Mouse (Mus musculus) ovary, postnatal 36 days (tissue): ENCODE data around the gene Ndufs3.
"Not testable (repeated sequence)": the region's sequence is repeated elsewhere in the genome, so short reads cannot be mapped to it uniquely, and the experiment has no call there.

Experiments used
- DNase-seq: peaks from one replicate; pipeline ENCODE4 v3.0.0; 2022; ENCODE audit warnings: low spot score, mixed read lengths

The Ndufs3 gene

DNA sequence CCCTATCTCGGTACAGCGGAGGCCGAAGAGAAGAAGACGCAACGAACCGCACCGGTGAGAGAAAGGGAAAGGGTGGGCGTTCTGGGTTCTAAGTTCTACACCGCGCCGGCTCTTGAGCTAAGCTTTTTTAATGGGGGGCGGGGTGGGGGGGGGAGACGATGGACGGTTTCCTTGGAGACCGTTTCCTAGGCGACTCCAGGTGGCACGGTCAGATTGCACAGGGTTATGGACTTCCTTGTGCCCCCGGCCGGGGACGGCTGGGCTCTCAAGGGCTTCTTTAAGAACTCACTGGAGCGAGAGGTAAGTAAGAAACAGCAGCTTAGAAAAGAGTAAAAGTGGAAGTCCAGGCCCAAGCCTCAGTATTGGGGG, 213 bp upstream of the Ndufs3 start:
- no peak for DNase-seq

DNA sequence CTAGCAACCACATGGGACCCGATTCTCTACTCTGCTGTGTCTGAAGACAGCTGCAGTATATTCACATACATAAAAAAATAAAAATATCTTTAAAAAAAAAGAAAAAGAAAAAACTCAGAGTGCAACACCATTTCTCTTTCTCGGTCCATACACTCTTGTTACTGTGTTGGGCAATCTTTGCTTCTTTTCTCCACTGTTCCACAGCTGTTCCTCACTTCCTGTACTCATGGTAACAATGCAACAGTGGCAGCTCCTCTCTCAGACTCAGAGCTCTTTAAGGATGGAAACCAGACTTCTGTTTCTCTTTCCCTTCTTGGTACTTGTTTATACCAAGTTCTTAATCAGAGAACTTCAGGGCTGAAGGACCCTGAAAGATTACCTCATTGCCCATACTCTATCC, 1.2 kb downstream of the Ndufs3 start:
- no peak for DNase-seq

DNA sequence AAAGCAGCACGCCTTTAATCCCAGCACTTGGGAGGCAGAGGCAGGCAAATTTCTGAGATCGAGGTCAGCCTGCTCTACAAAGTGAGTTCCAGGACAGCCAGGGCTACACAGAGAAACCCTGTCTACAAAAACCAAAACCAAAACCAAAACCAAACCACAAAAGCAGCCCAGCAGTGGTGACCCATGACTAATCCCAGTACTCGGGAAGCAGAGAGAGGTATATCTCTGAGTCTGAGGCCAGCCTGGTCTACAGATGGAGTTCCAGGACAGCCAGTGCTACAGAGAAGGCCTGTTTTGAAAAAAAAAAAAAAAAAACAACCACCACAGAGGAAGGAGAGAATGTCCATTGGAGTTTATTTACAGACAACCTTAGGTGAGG, 10.3 kb downstream of the Ndufs3 start:
- DNase-seq = not testable (repeated sequence)

DNA sequence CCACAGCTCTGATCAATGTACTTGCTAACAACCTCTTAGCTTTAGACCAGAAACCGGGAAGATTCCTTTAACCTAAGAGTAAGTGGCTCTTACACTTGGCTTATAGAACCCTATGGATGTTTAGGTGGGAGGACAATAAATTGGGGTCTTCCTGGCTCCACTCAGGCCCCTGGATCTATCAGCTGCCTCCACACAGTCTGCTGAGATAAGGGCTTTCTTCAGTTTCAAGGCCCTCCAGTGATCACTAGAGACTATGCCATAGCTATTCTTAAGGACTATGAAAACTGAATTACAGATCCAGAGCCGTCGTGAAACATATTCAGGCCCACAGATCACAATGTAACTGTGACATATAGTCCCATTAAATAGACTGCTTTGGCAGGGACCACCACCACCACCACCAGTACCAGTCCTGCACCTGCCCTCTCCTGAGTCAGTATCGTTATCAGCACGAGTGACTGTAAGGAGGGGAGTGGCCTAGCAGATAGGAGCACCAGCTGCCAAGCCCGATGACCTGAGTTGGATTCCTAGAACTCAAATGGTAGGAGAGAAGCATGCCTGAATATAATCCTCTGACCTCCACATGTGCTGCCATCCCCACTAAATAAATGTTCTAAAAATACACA, 10.8 kb downstream of the Ndufs3 start:
- no peak for DNase-seq

DNA sequence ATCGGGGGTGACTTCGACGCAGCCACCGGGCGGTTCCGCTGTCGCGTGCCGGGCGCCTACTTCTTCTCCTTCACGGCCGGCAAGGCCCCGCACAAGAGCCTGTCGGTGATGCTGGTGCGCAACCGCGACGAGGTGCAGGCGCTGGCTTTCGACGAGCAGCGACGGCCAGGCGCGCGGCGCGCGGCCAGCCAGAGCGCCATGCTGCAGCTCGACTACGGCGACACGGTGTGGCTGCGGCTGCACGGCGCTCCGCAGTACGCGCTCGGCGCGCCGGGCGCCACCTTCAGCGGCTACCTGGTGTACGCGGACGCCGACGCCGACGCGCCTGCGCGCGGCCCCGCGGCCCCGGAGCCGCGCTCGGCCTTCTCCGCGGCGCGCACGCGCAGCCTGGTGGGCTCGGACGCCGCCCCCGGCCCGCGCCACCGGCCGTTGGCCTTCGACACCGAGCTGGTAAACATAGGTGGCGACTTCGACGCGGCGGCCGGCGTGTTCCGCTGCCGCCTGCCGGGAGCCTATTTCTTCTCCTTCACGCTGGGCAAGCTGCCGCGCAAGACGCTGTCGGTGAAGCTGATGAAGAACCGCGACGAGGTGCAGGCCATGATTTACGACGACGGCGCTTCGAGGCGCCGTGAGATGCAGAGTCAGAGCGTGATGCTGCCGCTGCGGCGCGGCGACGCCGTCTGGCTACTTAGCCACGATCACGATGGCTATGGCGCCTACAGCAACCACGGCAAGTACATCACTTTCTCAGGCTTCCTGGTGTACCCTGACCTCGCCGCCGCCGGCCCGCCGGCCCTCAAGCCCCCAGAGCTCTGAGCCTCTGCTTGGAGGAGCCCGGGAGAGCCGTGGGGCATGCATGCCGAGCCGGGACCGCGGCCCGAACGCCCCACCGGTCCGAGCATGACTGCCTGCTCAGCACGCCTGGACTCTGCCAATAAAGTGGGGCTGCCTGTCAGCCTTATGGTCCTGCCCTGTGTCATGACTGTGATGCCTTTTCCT, 14.8 kb downstream of the Ndufs3 start:
- DNase-seq = peak; percentile 60

DNA sequence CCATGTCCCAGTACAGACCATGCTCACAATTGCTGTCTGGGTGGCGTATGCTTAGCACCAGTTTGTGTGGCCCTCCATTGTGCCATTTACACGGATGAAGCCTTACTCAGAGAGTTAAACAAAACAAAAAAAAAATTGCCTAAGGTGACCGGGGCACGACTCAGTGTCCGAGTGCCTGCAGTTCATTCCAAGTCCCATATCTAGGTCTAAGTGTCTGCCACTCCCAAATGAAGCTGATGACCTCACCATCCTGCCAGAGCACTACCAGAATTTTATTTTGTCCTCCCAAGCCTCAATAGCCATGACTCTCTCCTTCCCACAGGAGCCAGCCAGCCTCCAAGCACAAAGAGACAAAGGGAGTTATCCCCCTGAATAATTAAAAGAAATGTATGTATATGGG, 17.0 kb downstream of the Ndufs3 start:
- DNase-seq = no peak

DNA sequence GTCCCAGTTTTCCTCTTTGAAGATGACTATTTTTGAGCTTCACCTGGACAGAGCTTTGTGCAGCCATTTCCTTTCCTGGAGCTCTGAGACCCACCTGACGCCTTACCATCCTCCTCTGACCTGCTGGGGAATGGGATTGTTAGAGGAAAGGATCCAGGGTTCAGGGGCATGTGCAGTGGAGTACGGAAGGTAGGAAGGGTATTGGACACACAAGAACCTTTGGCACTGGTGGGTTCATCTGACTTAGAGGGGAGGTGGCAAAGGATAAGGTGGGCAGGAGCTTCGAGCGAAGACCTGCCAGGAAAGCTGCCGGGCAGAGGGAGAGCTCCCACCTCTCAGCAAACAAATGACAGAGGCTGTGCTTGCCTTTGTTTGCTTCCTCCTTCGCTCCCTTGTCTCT, 18.2 kb downstream of the Ndufs3 start:
- DNase-seq = no peak

DNA sequence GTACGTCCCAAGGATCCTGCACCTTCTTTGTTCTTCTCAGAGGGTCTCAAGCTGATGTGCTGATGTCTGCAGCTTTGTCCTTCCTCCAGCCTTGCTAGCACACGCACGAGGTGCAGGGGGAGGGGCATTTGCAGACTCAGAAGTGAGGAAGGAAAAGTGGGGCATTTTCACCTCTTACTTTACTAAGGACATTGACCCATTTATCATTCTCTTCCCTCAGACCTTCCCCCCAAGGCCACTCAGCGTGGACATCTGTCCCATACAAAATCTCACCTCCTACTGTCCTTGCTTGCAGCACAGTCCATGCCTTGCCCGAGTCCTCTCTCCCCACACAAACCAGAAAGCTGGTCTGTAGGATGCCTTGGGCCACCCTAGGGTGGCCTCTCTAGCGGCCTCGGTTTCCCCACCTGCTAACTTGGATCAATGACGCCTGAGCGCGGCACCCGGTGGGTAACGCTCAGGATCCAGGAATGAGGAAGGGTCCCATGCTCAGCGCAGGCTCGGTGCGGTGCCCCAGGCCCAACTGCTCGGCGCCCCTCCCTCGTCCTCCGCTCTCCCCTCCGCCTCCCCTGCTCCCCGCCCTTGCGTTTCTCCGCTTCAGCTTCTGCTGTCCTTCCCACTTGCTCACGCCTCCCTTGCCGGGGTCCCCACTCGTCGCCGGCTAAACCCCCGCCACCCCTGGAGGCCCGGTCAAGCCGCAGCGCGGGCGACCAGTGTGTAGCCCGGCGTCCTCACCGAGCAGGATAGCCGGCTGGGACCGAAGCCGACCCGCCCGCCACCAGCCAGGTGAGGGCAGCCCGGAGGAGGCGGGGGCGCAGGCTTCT, 19.2 kb downstream of the Ndufs3 start, which contains the start of gene C1qtnf4:
Gene C1qtnf4 (plus strand): TSS at position 643 of the 824 bp plus-strand sequence.
- no peak for DNase-seq

DNA sequence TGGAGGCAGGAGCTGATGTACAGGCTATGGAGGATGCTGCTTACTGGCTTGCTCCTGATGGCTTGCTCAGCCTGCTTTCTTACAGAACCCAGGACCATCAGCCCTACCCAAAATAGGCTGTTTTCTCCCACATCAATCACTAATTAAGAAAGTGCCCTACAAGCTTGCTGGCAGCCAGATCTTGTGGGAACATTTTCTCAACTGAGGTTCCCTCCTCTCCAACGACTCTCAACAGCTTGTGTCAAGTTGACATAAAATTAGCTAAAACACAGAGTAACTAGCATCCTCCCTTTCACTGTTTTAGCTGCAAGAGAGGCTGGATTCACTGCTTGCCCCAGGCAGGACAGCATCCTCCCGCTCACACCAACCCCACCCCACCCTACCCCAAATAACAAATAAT, 22.8 kb downstream of the Ndufs3 start:
- DNase-seq = no peak

DNA sequence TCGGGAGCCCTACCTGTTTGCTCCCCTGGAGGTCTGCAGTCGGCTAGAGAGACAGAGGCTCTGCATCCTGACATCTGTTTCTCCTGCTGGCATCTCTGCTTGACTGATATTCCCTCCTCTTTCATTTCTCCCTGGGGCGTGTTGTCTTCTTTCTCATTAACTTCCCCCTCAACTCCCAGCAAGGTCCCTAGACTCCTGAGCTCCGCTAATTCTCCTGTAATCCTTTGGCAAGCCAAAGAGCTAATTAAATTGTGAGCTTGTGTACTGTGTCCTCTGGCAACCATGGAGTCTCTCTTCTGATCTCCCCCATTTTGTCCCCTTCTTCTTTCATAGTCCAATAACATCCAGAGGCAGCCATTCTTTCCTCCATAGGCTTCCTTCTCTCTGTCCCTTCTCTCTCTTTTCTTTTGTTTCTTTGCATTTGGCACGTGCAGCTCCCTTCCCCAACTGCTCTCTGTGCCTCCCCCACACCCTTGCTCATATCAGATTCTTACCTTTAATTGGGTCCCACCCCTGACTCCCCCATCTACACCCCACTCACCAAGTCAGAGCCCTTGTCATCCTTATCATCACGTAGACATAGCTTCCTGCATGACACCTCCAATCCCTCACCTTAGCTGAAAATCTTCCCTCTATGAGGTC, 24.4 kb downstream of the Ndufs3 start:
- no peak for DNase-seq

DNA sequence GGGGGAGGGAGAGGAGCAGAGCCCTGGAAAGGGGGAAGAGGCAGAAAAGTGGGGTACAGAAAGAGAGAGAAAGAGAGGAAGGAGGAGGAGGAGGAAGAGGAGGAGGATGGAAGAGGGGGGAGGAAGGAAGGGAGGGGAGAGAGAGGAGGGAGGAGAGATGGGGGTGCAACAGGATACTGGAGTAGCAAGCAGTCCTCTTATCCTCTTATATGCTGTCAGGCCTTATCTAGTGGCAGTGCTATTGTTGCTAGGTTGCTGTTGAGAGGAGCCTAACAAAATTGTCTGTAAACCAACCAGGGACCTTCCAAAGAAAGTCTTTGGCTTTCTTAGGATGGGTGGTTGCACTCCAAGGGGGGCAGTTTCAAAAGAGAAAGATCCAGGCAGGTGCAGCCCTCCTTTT, 25.2 kb downstream of the Ndufs3 start:
- no peak for DNase-seq

DNA sequence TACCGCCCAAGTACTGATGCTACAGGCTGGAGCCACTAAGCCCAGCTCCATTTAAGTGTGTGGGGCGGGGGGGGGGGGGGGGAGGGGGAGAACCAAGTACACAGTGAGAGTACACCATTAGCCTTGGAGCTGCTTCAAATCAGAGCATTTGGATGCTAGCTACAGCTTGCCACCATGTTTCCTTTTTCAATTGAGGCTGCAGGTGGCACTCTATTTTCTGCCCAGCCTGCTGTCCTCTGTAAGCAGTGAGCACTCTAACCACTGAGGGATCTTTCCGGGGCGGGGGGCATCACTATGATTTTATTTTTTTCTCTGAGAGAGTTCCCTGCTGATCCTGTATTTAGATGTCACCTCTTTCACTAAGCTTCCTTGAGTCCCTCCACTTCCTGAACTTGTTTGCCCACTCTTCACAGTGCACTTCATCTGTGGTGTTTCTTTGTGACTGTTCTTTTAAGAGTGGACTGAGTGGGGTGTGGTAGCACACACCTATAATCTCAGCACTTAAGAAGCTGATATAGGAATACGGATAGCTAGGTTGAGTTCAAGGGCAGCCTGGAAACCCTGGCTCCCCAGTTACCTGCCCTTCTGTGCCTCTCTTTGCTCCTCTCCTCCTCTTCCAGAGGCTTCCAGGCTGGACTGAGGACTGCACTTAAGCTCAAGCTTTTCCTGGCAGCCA, 26.9 kb downstream of the Ndufs3 start:
- no peak for DNase-seq

DNA sequence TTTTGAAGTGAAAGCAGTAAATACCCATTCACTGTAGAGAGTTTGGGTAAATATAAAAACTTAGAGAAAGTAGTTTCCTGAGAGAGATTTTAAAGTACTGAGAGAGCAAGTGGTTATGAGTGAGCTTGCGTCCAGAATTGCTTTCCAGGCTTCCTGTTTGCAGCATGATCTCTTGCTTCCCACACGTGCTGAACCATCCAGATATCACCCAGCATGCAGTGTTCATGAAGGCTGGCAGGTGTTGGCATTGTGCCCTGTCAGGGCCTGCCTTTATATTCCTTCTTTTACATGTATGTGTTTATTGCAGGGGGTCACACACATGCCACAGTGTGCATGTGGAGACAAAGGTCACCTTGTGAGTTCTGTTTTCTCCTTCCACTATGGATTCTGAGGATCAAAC, 29.4 kb downstream of the Ndufs3 start:
- no peak for DNase-seq

DNA sequence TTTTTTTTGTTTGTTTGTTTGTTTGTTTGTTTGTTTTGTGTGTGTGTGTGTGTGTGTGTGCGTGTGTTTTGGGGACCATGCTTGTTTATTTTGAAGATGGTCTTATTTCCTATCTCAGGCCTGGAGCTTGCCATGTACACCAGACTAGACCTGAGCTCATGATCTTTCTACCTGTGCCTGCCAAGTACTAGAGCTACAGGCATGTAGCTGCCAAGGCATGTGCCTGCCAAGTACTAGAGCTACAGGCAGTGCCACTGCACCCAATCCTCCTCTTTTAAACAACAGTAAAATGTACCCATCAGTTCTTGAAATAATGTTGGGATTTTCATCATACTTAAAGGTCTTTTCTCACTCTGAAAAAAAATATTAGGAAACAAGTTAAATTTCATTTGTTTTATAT, 30.6 kb downstream of the Ndufs3 start:
- no peak for DNase-seq

DNA sequence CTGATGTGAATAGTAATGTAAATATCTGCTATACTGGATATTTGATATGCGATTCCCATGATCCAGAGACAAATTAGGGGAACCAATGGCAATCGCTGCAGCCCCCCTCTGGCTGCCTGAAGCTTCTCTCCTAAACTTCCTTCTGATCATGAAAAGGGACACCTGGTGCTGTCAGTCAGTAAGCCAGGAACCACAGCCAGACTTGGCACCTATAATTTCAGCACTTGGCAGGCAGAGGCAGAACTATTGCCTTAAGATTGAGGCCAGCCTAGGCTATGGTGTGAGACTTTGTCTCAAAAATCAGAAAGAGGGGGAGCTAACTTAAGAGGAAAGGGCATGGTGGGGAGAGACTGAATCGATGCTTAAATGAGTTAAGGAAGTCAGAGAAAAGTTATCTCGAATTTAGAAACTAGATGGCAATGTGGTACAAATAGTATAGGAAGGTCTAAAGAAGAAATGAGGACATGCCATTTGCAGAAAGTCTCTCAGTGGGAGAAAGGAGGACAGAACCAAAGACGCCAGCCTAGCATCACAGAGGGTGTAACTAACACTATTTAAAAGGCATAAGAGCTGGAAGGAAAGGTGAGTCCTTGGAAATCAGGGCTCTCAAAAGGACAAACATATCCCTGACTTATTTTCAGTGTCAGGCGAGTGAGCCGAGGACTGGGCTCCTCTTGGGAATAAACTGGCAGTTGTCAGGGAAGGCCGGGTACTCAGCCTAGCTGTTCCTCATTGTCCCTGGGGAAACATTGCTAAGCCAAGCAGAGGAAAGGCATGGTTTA, 33.3 kb downstream of the Ndufs3 start:
- no peak for DNase-seq

DNA sequence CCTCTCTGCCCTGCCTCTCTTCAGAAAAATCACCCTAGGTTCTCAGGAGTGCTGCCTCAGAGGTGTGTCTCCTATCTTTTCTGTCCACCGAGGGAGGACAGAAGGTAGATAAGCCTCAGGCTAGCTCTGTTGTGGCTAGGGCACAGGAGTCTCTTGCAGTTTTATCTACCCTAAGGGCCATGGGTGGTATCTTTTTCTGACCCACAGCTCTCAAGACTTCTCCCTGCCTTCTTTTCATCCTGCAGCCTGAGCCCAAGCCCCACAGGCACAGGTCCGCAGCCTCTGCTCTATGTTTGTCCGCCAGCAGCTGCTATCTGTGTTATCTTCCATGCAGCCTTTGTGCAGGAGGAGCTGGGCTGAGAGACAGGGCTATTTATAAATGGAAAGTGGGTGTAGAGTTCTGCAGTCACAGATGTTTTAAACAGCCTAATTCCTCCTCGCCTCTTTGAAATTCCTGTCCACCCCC, 34.5 kb downstream of the Ndufs3 start:
- peak; percentile 29 for DNase-seq

DNA sequence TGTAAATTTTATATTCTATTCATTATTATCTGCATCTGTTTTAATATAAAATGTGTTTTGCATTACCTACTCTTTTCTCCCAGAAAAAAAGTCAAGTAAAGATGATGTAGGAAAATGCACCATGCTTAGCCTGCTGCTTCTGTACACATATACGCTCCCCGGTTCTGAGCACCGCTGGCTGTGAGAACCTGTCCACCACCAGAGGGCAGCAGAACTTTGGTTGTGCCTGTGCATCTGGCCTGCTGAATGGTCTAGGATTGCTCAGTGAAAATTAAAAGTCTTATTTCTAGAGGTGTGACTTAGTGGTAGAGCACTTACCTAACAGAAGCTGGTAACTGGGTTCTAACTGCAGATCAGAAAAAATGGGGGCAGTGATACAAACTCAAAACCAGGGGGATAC, 38.1 kb downstream of the Ndufs3 start:
- DNase-seq = peak; percentile 77

DNA sequence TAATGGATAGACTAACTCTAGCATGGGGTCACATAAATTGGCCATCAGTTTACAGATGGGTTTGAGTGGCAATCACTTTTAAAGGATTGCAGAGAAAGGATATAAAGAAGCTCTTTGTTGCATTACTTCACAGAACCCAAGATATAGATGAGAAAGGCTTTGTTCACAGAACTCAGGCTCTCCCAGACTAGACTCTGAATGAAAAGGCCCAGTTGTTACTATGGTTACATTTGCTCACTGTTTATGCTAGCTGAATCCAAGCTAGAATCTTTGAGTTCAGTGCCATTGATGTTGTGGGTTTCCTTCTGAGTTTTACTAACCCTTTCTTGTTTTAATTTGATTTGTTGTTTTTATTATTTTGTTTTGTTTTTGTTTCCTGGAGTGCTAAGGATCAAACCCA, 40.4 kb downstream of the Ndufs3 start:
- DNase-seq = no peak

DNA sequence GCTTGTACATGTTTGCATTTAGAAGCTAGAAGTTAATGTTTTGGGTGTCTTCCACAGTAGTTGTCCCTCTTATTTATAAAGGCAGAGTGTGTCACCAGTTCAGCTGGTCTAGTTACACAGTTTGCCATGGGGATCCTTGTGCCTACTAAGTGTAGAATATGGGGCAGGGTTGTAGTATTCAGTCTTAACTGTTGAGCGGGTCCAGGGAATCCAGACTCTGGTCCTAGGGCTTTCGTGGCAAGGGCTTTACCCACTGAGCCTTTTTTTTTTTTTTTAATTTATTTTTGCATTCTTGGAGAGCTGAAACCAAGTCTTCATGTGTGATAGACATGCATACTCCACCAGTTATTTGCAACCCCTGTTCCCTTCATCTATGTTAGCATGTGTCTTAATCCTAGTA, 43.1 kb downstream of the Ndufs3 start:
- DNase-seq = no peak

DNA sequence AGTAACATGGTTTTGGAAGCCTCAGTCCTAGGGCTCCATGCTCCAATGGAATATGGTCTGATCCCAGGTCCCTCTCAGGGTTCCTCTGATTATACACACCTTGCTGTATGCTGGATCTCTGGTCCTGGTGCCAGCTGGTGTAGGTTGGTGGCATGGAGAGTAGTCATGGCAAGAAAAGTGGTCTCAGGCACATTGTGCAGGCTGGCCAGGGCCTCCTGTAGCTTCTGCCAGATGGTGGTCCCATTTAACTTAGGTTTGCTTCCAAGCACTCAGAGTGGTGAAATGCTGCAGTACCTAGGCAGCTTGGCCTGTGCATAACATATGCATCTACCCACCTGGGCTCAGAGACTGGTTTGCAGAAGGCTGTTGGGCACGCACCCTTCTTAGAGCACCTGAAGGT, 54.2 kb downstream of the Ndufs3 start:
- no peak for DNase-seq

DNA sequence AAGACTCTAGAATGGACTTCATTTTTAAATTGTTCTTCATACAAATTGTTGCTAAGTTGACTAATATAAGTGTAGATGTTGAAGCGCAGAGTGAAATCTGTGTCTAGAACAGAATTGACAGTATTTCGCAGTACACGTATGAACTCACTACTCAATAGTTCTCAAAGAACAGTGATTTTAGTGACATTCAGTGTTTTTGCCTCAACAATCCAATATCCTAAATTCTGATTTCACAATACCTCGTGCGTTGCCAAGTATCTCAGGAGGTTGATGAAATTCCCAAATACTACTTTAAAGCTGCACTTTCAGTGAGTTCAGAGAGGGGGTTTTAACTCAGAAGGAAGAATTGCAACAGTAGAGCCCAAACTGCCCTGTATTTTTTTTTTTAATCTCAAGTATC, 56.3 kb downstream of the Ndufs3 start:
- DNase-seq = no peak
